Mouse (Mus musculus) layer of hippocampus, adult 9-10 months (tissue): ENCODE measurements around the gene Gm20388.

ENCODE experiments used
- DNase-seq: peaks from one replicate; pipeline ENCODE4 v3.0.0; 2022; ENCODE audit warnings: low spot score

The Gm20388 gene

GRCm38 (mm10) chr8:122579196-122579595, 2668.6 kb downstream of the Gm20388 start:
- DNase-seq = no peak

GRCm38 (mm10) chr8:122580926-122581325, 2670.3 kb downstream of the Gm20388 start:
- DNase-seq = no peak

- no peak for DNase-seq
These were observed 2674.3 kb downstream of the Gm20388 start for GRCm38 (mm10) chr8:122584981-122585380.

- no peak for DNase-seq
These were observed 2674.8 kb downstream of the Gm20388 start for GRCm38 (mm10) chr8:122585411-122585891.

- DNase-seq = no peak
These were observed 2675.5 kb downstream of the Gm20388 start for GRCm38 (mm10) chr8:122586171-122586570.

- no peak for DNase-seq
These were observed 2676.1 kb downstream of the Gm20388 start for GRCm38 (mm10) chr8:122586749-122587148.

GRCm38 (mm10) chr8:122593240-122593639, 2682.6 kb downstream of the Gm20388 start:
- no peak for DNase-seq

- DNase-seq = no peak
These were observed 2683.3 kb downstream of the Gm20388 start for GRCm38 (mm10) chr8:122593783-122594507.

- no peak for DNase-seq
These were observed 2685.4 kb downstream of the Gm20388 start for GRCm38 (mm10) chr8:122596031-122596430.

- DNase-seq = no peak
These were observed 2690.0 kb downstream of the Gm20388 start for GRCm38 (mm10) chr8:122600666-122601065.

- DNase-seq = no peak
These were observed 2694.0 kb downstream of the Gm20388 start for GRCm38 (mm10) chr8:122604640-122605039.

GRCm38 (mm10) chr8:122605367-122605766, 2694.7 kb downstream of the Gm20388 start:
- DNase-seq = no peak

GRCm38 (mm10) chr8:122606810-122607209, 2696.2 kb downstream of the Gm20388 start:
- no peak for DNase-seq

- no peak for DNase-seq
These were observed 2699.6 kb downstream of the Gm20388 start for GRCm38 (mm10) chr8:122610209-122610608.

- no peak for DNase-seq
These were observed 2700.1 kb downstream of the Gm20388 start for GRCm38 (mm10) chr8:122610612-122611277.

- DNase-seq = peak; percentile 91
These were observed 2700.9 kb downstream of the Gm20388 start, which contains the start of the genes Galns and Trappc2l for GRCm38 (mm10) chr8:122611295-122612133. Gene Galns, minus strand, starts transcription at chr8:122611463. Gene Trappc2l, plus strand, starts transcription at chr8:122611640.

GRCm38 (mm10) chr8:122616181-122616905, 2705.7 kb downstream of the Gm20388 start:
- no peak for DNase-seq

- peak; percentile 52 for DNase-seq
These were observed 2707.4 kb downstream of the Gm20388 start for GRCm38 (mm10) chr8:122617947-122618546.

- no peak for DNase-seq
These were observed 2708.2 kb downstream of the Gm20388 start for GRCm38 (mm10) chr8:122618660-122619378.

- no peak for DNase-seq
These were observed 2709.8 kb downstream of the Gm20388 start for GRCm38 (mm10) chr8:122620446-122620845.
